Mouse (Mus musculus): ENCODE measurements at regions not wholly inside any gene's neighbourhood (a gene's known extent, or its start where the extent isn't known, plus 50 kb on each side); places are given as distances from the start of the nearest gene placed in this dataset.
"Not testable (repeated sequence)": the region's sequence is repeated elsewhere in the genome, so short reads cannot be mapped to it uniquely, and the experiment has no call there.

DNA sequence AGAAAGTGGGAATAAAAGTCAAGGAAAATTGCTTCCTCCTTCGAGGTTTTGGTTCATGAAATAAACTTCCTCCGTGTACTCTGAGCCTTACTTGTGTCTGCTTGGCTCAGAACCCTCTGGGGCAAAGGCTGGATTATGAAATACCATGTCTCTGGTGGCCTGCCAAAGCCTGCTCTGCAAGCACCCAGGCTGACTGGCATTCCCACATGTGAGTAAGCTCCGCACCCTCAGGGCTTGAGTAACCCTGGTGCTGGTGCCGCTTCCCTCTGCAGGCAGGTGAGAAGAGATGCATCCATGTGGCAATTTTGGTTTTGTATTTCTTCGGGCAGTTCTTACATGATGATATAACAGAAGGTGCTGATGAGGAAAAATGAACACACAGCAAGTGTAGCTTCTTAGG is 66.0 kb downstream of the Nr2f2 start:
- peak; percentile 58 to 76 for DNase-seq

DNA sequence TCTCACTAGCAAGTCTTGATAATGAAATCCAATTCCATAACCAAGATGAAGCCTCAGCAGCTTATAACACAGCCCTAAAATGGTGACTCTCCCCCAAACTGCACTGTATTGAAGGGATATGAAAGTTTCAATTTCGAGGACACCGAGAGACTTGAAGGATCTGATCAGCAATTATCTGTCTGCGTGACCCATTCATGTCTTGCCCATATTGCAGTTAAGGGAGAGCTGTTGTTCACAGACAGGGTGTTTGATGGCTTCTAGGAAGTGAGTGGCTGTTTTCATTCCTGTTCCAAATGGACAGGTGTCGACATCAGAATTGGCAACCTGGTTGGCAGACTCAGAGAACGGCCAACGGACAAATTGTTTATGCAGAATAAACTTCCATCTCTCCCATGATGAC is 75.1 kb downstream of the Nr2f2 start:
- no peak for DNase-seq

DNA sequence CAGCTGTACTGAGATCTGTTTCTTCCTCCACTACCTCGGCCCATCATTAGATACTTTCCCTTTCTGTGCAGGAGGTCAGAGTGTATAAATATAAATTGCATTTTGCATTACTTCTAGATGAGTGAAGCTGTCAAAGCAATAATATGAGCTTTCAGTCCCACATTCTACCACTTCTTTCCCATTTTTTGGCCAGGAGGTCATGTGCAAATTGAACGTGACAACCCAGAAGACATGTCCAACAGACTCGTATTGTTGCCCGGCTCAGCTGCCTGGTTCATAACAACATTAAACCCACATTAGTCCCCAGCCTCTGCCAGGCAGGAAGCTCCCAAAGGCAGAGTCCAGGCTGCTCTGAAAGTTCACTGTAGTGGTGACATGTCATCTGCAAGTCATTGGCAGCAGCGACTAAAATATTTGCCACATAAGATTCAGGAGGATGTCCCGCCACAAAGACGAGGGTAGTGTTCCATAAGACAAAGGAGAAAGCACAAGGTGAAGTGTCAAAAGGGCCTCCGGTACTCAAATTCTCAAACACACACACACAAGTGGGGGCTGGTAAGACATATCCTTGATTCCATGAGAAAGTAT is 75.7 kb downstream of the Nr2f2 start:
- no peak for DNase-seq

DNA sequence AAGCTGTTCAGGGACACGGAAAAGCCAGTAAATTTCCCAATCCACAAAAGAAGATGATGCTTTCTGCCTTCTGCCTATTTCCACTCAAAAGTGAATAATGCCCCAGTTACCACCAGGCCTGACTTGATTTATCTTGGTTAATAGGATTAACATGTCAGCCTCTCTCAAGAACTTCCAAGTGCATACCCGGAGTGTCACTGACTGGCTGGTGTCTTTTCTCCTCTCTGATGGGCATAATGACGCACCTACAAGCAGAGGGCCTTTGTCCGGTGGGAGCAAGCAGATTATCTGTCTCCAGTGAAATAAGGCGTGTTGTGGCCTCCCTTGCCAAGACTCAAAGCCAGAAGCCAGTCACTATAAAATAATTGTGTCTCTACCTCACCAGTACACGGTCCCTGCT is 76.3 kb downstream of the Nr2f2 start:
- no peak for DNase-seq

DNA sequence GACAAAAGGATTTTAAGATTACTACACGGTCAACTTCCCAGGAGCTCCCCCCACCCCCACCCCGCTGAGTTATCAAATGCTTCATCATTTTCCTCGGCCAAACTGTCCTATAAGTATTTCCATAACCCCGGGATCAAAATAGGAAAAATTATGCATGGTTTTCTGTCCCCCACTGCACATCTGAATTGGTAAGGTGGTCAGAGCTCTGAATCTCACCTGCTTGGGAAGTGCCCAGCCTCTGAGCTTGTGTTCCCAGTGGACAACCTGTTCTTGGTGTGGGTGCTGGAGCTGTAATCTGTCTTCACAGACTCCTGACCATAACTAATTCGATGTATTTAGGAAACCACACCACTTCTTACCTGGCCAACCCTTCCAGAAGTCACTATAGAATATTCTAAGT is 77.9 kb downstream of the Nr2f2 start:
- DNase-seq: no peak

DNA sequence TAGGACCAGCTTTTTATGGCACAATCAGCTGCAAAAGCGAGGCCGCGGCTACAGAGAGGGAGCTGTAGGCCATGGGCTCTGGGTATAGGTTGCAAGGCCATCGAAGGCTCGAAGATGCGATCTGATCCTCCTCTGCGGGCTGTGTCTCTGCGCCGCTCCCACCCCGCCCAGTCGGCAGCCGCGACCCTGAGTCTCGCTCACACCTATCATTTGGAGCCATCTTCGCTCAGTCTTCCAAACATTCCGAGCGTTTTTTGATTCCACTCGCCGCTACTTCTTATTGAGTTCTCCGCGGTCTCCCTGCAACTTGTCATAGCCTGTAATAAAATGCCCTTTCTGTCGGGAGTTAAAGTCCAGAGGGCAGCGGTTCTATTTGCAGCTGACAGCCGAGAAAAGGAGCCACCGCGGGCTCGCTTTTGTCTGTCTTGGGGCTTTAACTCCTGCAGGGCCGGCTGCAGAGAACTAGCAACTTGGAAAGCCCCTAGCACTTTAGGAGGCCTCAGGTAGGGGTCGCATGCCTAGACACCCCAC is 78.6 kb downstream of the Nr2f2 start:
- DNase-seq: no peak

DNA sequence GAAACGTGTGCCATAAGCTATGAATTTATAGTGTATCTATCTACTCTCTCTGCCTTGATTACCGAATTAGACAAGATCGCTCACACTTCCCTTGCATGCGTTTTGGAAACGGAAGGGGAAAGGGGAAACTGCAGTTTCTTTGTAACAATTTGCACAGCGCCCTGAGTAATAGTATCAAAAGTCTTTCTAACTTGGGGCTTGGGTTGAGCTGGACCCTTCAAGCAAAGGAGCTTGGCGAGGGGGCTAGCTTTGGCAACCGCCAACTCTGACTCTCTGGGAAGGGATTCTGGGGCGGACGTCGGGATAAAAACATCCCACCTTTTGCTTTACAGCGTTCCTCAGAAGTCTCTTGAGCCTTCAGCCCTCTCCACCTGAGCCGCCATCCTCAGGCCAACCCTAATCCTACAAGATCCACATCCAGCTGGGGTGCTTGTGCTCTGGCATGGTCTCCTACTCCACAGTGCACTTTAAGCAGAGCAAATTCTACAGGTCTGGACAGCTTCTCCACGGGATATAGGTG is 79.6 kb downstream of the Nr2f2 start:
- DNase-seq: no peak

DNA sequence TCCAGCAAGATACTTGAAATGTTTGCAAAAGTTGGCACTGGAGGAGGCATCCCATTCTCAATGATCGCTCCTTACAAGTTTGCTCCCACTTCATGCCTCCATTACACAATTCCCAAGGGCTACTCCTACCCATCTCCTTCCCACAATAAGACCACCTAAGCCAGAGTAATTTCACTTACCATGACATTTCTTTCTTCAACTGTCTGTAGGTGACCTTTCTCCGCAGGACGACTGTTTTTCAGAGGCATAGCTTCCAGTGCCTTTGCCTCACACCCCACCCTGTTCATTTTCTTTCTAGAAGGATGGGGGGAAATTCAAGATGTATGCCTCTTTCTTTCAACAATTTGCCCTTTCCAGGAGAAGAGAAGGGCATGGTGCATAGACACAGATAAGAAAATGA is 81.2 kb downstream of the Nr2f2 start:
- DNase-seq: no peak

DNA sequence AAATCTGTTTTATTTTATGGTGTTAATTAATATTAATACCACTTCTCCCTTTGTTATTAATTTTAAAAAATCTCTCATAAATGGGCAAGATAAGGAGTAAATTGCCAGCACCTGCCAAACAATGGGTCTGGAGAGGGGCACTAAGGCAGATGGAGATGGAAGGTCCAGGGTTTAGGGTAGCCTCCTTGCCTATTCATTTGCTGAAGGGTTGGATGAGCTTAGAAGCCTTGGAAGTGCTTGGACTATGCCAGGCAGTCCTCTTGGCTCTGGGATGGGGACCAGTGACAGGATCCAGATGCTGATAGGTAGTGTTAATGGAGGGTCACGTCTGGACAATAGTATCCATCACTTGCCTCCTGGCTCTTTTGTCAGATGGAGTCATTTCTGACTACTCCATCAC is 82.7 kb downstream of the Nr2f2 start:
- DNase-seq: no peak

DNA sequence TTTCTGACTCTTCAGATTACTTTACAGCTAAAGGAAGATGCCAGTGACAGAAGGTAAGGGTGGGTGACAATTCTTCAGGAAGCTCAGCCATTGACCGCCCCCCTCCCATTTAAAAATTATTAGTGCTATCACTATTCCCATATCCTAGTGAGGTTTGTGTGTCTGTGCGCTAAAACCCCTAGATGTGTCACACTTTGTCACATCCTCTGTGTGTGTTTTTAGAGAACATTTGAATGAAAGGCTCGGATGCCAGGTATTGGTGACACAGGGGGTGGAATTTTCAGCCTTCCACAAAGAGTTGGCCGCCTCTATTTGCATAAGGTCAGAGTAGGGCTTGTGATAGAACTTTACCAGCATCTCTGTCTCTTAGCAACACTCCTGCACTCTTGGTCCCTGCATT is 83.4 kb downstream of the Nr2f2 start:
- DNase-seq: no peak

DNA sequence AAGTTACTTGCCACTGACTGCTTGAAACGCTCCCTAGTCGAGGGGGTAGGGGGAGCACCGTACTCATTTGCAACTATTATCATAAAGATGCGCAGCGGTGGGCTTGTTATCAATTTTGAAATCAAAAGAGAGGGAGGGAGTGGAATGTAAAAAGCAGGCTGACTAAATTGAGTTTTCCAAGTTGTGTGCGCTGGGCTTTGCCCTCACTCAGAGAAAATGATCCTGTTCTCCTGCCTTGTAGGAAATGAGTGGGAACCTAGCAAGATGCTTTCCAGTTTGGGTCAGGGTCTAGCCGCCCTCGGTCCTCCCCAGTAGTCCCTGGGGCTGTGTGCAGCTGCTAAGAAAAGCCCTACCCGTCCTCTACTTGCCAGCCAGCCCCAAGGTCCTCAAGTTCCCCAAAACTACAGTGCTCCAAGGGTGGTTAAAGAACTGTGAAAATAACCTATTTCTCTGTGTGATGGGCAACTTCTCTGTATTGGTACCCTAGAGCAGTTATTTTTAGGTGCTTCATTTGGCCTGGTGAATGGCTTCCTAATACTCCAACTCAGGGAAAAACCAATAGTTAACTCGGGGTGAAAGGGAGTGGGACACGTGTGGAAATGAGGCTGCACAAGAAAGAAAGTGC is 84.5 kb downstream of the Nr2f2 start:
- no peak for DNase-seq

DNA sequence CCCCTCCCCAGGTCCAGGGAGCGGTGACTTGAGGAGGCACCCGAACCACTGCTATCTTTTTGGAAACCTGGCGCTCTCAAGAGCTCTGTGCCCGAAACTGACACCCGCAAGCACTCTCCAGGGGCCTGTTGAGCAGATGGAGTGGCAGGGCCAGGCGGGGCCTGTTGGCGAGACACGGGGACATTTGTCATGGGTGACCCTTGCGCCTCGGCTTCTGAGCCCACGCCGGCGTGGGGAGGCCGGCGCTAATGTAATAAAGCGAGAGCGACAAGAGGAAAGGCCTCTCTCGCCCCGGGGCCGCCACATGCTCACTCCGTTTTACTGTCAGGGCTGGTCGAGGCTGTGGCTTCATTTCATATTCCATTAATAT is 85.2 kb downstream of the Nr2f2 start:
- DNase-seq: no peak

DNA sequence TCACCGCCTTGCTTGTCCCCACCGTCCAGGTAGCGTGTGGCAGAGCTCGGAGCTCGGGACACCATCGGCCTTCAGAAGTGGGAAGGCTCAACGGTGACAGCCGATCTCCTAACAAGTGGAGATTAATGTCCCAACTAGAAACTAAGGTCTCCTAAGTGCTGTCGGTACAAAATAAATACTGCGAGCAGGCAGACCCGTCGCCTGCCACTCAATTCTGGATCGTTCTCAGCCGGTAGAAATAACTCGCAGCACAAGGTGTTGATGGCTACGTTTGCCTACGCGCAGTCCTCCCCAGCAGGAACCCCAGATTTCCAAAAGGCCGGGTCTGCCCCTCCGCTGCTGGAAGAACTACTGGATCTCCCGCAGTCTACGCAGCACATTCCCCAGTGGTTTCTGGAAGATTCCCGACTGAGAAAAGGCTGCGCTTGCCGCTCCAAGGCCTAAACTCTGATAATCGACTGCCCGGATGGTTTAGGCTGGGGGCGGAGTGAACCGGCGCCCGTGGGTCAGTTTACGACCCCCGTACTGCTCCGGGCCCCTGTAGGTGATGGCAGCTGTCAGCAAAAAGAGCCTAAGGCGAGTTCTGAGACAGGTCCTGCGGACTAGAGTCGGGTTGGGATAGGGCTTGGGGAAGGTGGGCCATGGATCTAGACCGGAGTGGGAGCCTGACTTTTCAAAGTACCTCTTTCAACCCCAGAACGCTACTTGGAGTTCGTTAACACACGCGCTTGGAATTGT is 85.7 kb downstream of the Nr2f2 start:
- DNase-seq: peak in 1 of 2 experiments; percentile 6

DNA sequence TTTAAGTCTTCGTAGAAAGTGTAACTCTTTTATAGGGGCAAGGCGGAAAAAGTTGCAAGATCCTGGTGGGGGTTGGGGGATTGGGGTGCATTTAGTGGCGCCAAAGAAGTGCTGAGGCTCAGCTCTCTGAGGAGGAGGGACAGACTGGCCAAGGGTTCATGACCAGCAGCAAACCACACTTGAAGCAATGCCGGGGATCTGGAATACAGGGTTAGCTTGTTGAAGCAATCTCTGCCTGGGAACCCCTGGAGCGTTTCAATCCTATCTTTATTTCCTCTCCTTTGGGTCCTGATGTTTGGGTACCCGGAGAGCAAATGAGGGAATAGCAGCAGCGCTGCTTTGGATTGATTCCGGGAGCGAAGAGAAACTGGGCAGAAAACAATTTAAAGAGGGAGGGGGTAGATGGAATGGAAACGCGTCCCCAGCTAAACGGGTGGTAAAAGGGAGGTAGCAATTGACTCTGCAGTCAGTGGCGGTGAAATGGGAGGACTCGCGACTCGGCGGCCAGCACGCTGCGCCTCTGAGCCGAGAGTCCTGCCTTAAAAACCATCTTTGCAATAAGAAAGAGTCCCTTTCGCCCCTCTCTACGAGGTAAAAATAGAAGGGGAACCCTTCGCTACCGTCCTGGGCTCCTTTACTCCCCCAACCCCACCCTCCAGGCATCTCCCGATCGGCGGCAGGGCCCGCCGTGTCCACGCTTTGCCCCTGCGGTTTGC is 86.5 kb downstream of the Nr2f2 start:
- DNase-seq: peak in 1 of 2 experiments; percentile 30

DNA sequence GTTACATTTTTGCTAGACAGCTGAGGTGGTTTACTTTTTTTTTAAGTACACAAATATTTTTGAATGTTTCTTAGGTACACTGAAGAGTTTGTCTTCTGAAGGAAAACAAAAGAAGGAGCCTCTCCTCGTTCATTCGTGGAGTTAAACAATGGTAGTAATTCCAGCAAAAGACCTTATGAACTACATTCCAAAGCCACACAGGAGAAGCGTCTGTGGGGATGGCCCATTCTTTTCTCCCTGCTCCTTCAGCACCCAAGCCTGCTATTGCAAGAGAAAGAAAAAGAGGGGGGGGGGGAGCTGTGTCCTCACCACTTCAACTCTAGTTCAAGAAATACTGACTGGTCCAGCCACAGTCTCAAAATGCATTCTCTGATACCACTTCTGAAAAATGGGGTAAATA is 87.4 kb downstream of the Nr2f2 start:
- DNase-seq: no peak

DNA sequence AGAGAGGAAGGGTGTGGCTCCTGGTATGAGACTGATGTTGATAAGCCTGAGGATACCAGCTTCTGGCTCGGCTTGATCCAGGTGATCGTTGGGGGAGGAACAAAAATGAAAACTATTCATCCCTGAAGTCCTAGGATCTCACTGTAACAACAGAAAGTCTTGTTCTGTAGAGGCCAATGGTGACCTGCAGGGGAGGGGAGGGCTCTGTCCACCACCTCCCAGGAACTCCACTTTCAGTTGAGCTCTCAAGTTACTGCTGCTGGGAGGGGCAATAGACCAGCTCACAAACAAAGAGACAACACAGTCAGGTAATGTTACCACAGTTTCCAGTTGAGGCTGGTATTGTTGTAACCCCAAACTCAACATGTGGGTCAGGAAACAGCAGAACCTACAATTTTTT is 90.5 kb downstream of the Nr2f2 start:
- no peak for DNase-seq

DNA sequence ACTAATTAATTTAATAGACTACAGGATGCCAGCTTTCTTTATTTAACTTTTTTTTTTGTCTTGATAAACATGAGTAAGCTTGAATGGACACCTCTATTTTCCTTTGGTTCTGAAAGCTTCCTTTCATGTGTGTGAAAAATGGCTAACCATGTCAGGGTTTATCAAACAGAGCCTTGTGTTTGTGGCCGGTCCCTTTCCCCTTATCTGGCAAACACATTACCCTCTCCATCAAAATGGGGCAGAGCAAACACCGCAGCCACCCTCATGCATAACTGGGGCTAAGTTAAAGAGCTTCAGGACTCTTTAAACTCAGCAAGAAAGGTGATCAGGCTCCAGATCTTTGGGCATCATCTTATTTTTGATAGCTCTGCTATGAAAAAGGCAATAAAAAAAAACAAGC is 92.2 kb downstream of the Nr2f2 start:
- no peak for DNase-seq

DNA sequence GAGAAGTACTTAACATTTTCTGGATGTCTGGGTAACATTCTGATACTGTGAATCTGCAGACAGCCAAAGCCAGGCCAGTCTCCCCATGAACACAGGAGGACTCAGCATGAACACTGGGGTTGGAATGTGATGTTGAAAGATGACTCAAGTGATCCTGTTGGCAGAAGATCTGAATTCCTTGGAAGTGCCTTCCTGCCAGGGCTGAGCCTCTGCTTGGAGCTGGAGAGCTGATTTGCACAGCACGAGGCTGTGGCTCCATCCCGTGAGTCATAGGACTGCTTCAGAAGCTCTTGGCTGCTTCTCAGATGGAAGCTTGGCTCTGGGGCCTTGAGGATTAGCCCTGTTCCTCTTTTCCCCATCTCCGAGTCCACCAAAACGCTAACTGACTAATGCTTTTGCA is 99.5 kb downstream of the Nr2f2 start:
- peak; percentile 56 to 80 for DNase-seq

DNA sequence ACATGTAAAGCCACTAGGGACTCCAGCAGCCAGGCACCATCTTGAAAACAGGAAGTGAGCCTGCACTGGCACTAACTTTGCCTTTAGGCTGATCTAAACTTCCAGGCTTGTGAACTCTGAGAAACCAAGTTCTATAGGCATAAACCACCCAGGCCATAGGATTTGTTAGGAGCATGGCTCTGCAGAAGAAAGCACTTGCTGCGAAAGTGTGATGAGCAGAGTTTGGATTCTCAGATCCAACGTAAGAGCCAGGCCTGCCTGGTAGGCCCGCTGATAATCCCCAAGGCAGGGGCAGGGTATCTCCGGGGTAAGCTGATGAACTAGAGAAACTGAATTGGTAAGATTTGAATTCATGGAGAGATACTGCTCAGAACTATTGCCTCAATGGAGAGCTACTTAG is 109.7 kb downstream of the Nr2f2 start:
- no peak for DNase-seq

DNA sequence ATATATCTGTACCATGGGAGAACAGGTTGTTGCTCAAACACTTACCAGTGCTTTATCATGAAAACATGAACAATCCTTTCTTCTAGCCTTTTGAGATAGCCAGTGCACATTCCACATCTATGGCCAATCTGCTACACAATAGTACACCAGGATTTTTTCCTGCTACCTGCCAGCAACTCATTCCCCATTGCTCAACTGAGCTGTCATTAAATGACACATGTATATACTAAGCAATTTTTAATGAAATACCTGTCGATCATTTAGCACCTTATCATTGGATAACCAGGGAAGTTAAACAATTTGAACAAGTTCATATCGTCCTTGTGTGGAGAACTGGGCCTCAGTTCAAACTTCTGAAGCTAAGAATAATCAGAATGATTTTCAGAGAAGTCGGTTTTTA is 111.5 kb downstream of the Nr2f2 start:
- DNase-seq: no peak

DNA sequence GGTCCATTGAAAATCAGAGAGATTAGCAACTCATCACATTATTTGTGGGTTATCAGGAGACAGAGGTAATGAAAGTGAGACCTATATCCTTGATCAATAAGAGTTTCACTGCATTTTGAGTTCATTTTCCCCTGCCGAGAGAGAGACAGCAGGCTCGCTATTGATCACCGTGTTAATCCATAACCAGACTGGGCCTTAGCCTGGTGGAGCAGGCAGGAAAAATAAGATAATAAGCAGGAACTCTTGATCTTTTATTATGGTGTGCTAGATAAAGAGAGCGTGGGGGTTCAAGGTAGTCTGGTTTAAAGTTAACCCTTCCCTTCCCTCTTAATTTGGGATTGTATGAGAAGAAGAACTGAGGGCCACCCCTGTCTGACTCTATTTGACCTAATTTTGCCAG is 113.3 kb downstream of the Nr2f2 start:
- no peak for DNase-seq

DNA sequence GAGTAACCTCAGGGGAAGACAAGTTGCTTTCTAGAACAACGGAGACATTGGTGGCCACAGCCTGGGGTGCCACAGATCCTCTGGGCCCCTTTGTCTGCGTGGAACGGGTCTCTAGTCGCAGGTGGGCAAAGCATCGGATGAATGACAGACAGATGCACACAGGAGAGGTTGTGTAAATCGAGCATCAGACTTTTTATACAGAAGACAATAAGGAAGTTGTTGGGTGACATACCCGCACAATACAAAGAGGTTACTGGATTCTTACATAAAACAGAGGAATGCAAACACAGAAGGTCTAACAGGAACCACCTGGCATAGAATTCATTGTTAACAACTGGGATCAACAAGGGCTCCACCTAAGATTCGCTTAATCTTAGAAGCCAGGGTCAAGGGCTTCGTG is 127.5 kb downstream of the Nr2f2 start:
- DNase-seq: not testable (repeated sequence)

DNA sequence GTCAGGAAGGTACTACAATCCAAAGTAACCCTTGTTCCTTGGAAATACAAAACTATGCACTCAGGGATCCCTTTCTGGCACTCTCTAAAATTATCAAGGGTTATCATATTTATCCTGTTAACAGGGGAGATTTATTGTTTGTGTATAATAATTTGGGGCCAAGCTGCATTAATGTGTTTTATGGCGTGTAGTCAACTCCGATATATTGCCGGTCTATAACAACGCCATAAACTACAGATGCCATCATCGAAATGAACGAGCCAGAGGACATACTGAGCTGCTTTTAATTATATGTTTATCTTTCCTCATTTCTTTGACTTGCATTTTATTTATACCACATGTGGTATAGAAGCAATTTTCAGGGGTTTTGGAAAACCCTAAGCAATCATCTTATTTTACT is 147.2 kb downstream of the Nr2f2 start:
- no peak for DNase-seq
